Mouse (Mus musculus) hindbrain, embryonic 12.5 days (tissue): Measurements from ENCODE around the gene Mcu. TPM values are rescaled to one million over a fixed set of nuclear protein-coding genes. Genes with fewer than 3 reads are reported as not detected.

Experiments
- ATAC-seq: fragments of 200-750 bp; cut with Nextera tagmentation; 2 replicates; pipeline ENCODE4 v1.8.0; 2017; ENCODE audit warnings: moderate TSS enrichment; ENCODE audit not compliant: low FRiP score
- H3K27ac ChIP-seq: fragments of 300-500 bp; sonication (generic); 2 replicates; pipeline ENCODE4 v1.5.1; 2016; ENCODE audit warnings: mild to moderate bottlenecking
- H3K27me3 ChIP-seq: fragments of 300-500 bp; sonication (generic); 2 replicates; pipeline ENCODE4 v1.6.1; 2016; ENCODE audit warnings: mild to moderate bottlenecking
- H3K36me3 ChIP-seq: fragments of 300-500 bp; sonication (generic); 2 replicates; pipeline ENCODE4 v1.6.1; 2016; ENCODE audit warnings: mild to moderate bottlenecking
- H3K4me1 ChIP-seq: fragments of 300-500 bp; sonication (generic); 2 replicates; pipeline ENCODE4 v1.6.1; 2016
- H3K4me2 ChIP-seq: fragments of 300-500 bp; sonication (generic); replicated peaks from 2 replicates; pipeline ENCODE4 v1.6.1; 2016; ENCODE audit warnings: mild to moderate bottlenecking
- H3K4me3 ChIP-seq: fragments of 300-500 bp; sonication (generic); 2 replicates; pipeline ENCODE4 v1.5.1; 2016; ENCODE audit warnings: mild to moderate bottlenecking
- H3K9ac ChIP-seq: fragments of 300-500 bp; sonication (generic); 2 replicates; pipeline ENCODE4 v1.6.1; 2016; ENCODE audit warnings: mild to moderate bottlenecking, moderate library complexity
- H3K9me3 ChIP-seq: fragments of 300-500 bp; sonication (generic); replicated peaks from 2 replicates; pipeline ENCODE4 v1.6.1; 2016; ENCODE audit warnings: mild to moderate bottlenecking
- WGBS: fragments of 180-500 bp; shearing (Covaris S2); methylation state at CpG from one replicate; pipeline ENCODE4 v1.1.7; 2016; 5-methylcytosine and 5-hydroxymethylcytosine counted together
- polyA plus RNA-seq: library from polyadenylated mRNA; unstranded; fragments of >200 nt; fragmentation: Nextera tagmentation; extraction: Ambion mirVana; gene quantifications from 2 replicates; pipeline ENCODE4 v1.2.1, GENCODE M21; 2016

Mcu gene
- polyA plus RNA-seq, 1 experiment from 2014 or later: 23.2 TPM

- no peak for ATAC-seq
- H3K27me3 ChIP-seq: no peaks in the 10 kb centered on the region
- H3K4me2 ChIP-seq: no peak overlapping the region
- H3K4me3 ChIP-seq: no peak overlapping the region
- H3K4me1 ChIP-seq: peaks cover 14% of the 10 kb centered on the region
- no peak overlapping the region for H3K27ac ChIP-seq
- 84% methylated on average over 3 of the region's 3 CpGs for whole genome bisulfite sequencing
- H3K9ac ChIP-seq: no peak overlapping the region
- no peaks in the 10 kb centered on the region for H3K36me3 ChIP-seq
- no peaks in the 10 kb centered on the region for H3K9me3 ChIP-seq
Observed at GRCm38 (mm10) chr10:59500225-59500624, 116.3 kb downstream of the Mcu start.

DNA sequence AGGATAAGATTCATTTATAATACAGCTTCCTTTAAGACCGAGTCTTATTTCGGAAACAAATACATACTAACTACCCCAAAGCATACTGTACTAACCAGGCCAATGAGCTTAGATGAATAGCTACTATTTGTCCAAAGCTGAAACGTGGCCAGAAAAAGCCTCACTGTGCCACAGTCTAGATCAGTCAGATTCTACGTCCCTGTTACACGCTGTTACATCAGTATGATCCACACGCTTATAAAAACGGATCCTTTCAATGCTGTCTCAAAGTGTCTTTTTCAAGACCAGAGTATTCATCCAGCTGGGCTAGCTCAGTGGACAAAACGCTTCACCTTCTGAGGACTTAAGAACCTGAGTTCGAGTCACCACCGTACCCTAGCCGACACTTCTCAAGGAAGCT is 119.5 kb downstream of the Mcu start:
- 93% methylated on average over 11 of the region's 11 CpGs for WGBS
- Histone ChIP-seq H3K9ac (no peak overlapping the region), H3K36me3 (no peaks in the 10 kb centered on the region), H3K4me2 (no peak overlapping the region), H3K4me1 (0 out of 2 replicates have a peak, but pooled peaks cover under 1% of the 10 kb centered on the region), H3K4me3 (no peak overlapping the region), H3K27ac (no peak overlapping the region), H3K27me3 (no peaks in the 10 kb centered on the region), H3K9me3 (peaks cover under 1% of the 10 kb centered on the region)
- no peak for ATAC-seq

DNA sequence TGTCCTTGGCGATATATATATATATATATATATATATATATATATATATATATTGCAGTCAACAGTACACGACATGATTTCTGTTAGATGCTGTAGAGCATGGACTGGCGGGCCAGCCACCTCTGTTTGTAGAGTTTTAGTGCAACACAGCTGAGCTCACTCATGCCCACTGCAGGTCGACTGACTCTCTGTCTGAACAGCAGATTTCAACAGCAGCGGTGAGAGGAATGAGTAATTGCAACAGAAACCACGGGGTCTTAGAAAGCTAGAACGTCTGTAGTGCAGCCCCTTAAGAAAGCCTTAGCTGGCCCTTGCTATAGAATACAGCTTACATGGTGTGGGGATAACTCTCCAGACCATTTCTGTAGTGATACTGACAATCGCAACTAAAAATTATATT is 121.6 kb downstream of the Mcu start:
- Histone ChIP-seq H3K4me1 (no peaks in the 10 kb centered on the region), H3K4me3 (no peak overlapping the region), H3K27me3 (no peaks in the 10 kb centered on the region), H3K36me3 (no peaks in the 10 kb centered on the region), H3K9ac (no peak overlapping the region), H3K4me2 (no peak overlapping the region), H3K9me3 (peaks cover 8% of the 10 kb centered on the region), H3K27ac (no peak overlapping the region)
- ATAC-seq: no peak
- 78% methylated on average over 8 of the region's 8 CpGs for WGBS

DNA sequence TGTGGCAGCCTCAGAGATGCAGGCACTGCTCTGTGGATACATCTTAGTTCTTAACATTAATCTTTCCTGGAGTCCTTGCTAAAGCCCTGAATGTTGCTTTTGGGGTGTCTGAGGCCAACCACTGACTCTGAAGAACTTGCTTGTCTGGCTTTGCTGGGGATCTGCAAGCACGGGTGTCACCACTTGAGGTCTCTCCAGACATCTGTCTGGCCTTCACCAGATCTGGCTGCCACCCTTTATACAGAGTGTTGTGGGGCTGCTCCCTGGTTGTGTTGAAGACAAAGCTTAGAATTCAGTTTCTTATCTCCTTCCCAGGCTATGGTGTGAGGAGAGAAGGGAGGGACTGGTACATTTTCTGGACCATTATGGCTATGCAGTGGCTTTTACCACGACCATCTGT is 122.4 kb downstream of the Mcu start:
- Histone ChIP-seq H3K9ac (no peak overlapping the region), H3K27me3 (no peaks in the 10 kb centered on the region), H3K4me1 (no peaks in the 10 kb centered on the region), H3K9me3 (peaks cover 8% of the 10 kb centered on the region), H3K4me2 (no peak overlapping the region), H3K36me3 (no peaks in the 10 kb centered on the region), H3K4me3 (no peak overlapping the region), H3K27ac (no peak overlapping the region)
- no peak for ATAC-seq
- 81% methylated on average over 2 of the region's 2 CpGs for WGBS

GRCm38 (mm10) chr10:59490920-59491319 is 125.6 kb downstream of the Mcu start:
- 82% methylated on average over 8 of the region's 8 CpGs for WGBS
- Histone ChIP-seq H3K4me3 (no peak overlapping the region), H3K27me3 (no peaks in the 10 kb centered on the region), H3K27ac (no peak overlapping the region), H3K4me1 (no peaks in the 10 kb centered on the region), H3K9me3 (peaks cover 8% of the 10 kb centered on the region), H3K9ac (no peak overlapping the region), H3K4me2 (no peak overlapping the region), H3K36me3 (peaks cover 4% of the 10 kb centered on the region; the same call in 1 of the 2 replicates)
- no peak for ATAC-seq

GRCm38 (mm10) chr10:59489411-59489810 is 127.1 kb downstream of the Mcu start:
- 84% methylated on average over 1 of the region's 1 CpGs for WGBS
- Histone ChIP-seq H3K9ac (no peak overlapping the region), H3K36me3 (peaks cover 4% of the 10 kb centered on the region; the same call in 1 of the 2 replicates), H3K4me2 (no peak overlapping the region), H3K4me1 (no peaks in the 10 kb centered on the region), H3K27ac (no peak overlapping the region), H3K9me3 (peaks cover 8% of the 10 kb centered on the region), H3K4me3 (no peak overlapping the region), H3K27me3 (no peaks in the 10 kb centered on the region)
- ATAC-seq: no peak

DNA sequence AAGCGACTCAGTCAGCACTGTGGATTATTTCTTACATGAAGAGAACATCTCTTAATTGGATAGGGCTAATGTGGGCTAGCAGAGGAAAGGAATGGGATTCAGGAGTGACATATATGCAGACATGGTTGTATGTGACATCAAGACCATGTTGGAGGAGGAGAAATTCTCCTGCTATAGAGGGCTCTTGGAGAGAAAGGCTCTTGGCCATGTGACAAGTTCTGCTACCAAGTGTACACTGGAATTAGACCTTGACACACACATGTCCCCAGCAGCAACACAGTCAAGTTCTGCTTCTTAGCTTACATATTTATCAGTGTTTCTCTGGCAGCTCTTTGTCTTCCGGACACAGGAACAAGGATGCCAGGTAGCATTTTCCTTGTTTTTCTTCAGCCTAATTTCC is 129.1 kb downstream of the Mcu start:
- peaks cover 8% of the 10 kb centered on the region for H3K9me3 ChIP-seq
- ATAC-seq: no peak
- peaks cover 4% of the 10 kb centered on the region; the same call in 1 of the 2 replicates for H3K36me3 ChIP-seq
- H3K4me3 ChIP-seq: no peak overlapping the region
- H3K27me3 ChIP-seq: no peaks in the 10 kb centered on the region
- no peak overlapping the region for H3K27ac ChIP-seq
- WGBS: 89% methylated on average over 2 of the region's 2 CpGs
- no peaks in the 10 kb centered on the region for H3K4me1 ChIP-seq
- no peak overlapping the region for H3K9ac ChIP-seq
- H3K4me2 ChIP-seq: no peak overlapping the region

GRCm38 (mm10) chr10:59484318-59484717 is 132.2 kb downstream of the Mcu start:
- Histone ChIP-seq H3K4me1 (no peaks in the 10 kb centered on the region), H3K9ac (no peak overlapping the region), H3K27ac (no peak overlapping the region; the same call in 1 of the 2 replicates), H3K4me3 (no peak overlapping the region), H3K27me3 (no peaks in the 10 kb centered on the region), H3K4me2 (no peak overlapping the region), H3K9me3 (no peaks in the 10 kb centered on the region), H3K36me3 (peaks cover 4% of the 10 kb centered on the region; the same call in 1 of the 2 replicates)
- no peak for ATAC-seq
- 75% methylated on average over 6 of the region's 6 CpGs for WGBS

DNA sequence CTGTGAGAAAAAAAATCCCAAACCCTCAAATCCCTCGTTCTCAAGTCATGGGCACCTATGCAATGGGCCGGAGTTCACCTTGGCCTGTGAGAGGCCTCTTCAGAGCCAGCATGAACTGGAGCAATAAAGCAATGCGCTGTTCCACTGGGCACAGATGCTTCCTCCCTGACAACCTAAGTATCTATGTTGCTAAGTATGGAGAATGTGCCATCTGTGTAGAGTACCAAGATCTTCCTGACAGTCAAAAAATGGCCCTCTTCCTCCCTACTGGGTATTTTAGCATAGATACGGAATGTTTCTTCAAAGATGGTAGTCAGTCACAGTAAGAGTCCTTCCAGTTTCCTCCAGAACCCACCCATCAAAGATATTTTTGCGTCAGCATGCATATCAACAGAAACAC is 135.1 kb downstream of the Mcu start:
- H3K36me3 ChIP-seq: no peaks in the 10 kb centered on the region
- ATAC-seq: no peak

GRCm38 (mm10) chr10:59470451-59470850 is 146.0 kb downstream of the Mcu start:
- Histone ChIP-seq H3K4me2 (no peak overlapping the region), H3K36me3 (no peaks in the 10 kb centered on the region), H3K9me3 (no peaks in the 10 kb centered on the region), H3K9ac (no peak overlapping the region), H3K27ac (no peak overlapping the region), H3K4me1 (no peaks in the 10 kb centered on the region), H3K27me3 (no peaks in the 10 kb centered on the region), H3K4me3 (no peak overlapping the region)
- WGBS: 81% methylated on average over 5 of the region's 5 CpGs
- ATAC-seq: no peak

More for the DNA sequence above, 135.1 kb downstream of the Mcu start:
- no peak overlapping the region for H3K4me2 ChIP-seq
- no peak overlapping the region for H3K4me3 ChIP-seq
- H3K9ac ChIP-seq: no peak overlapping the region
- 0 out of 2 replicates have a peak, but pooled peaks cover 5% of the 10 kb centered on the region for H3K9me3 ChIP-seq
- WGBS: 93% methylated on average over 5 of the region's 5 CpGs
- no peaks in the 10 kb centered on the region for H3K4me1 ChIP-seq
- no peaks in the 10 kb centered on the region for H3K27me3 ChIP-seq
- no peak overlapping the region for H3K27ac ChIP-seq

- WGBS: 83% methylated on average over 12 of the region's 12 CpGs
- no peak overlapping the region for H3K4me3 ChIP-seq
- no peaks in the 10 kb centered on the region for H3K9me3 ChIP-seq
- 0 out of 2 replicates have a peak, but pooled peaks cover under 1% of the 10 kb centered on the region for H3K4me1 ChIP-seq
- H3K4me2 ChIP-seq: no peak overlapping the region
- no peaks in the 10 kb centered on the region for H3K27me3 ChIP-seq
- ATAC-seq: no peak
- no peak overlapping the region for H3K27ac ChIP-seq
- no peak overlapping the region for H3K9ac ChIP-seq
- H3K36me3 ChIP-seq: no peaks in the 10 kb centered on the region
Observed at GRCm38 (mm10) chr10:59467297-59467696, 149.2 kb downstream of the Mcu start.

GRCm38 (mm10) chr10:59466626-59467025 is 149.9 kb downstream of the Mcu start:
- ATAC-seq: no peak
- H3K27ac ChIP-seq: no peak overlapping the region
- no peaks in the 10 kb centered on the region for H3K9me3 ChIP-seq
- H3K36me3 ChIP-seq: no peaks in the 10 kb centered on the region
- no peaks in the 10 kb centered on the region for H3K27me3 ChIP-seq
- H3K4me1 ChIP-seq: 0 out of 2 replicates have a peak, but pooled peaks cover 4% of the 10 kb centered on the region
- no peak overlapping the region for H3K4me2 ChIP-seq
- H3K4me3 ChIP-seq: no peak overlapping the region
- 80% methylated on average over 4 of the region's 4 CpGs for WGBS
- no peak overlapping the region for H3K9ac ChIP-seq

- no peak overlapping the region for H3K27ac ChIP-seq
- H3K4me3 ChIP-seq: no peak overlapping the region
- no peaks in the 10 kb centered on the region for H3K9me3 ChIP-seq
- 86% methylated on average over 3 of the region's 3 CpGs for WGBS
- no peak for ATAC-seq
- no peak overlapping the region for H3K9ac ChIP-seq
- H3K27me3 ChIP-seq: no peaks in the 10 kb centered on the region
- H3K4me1 ChIP-seq: 0 out of 2 replicates have a peak, but pooled peaks cover 4% of the 10 kb centered on the region
- H3K36me3 ChIP-seq: no peaks in the 10 kb centered on the region
- no peak overlapping the region for H3K4me2 ChIP-seq
Observed at GRCm38 (mm10) chr10:59465546-59465945, 150.9 kb downstream of the Mcu start.
